Mouse (Mus musculus): ENCODE results near the gene Gm42878. TPM values are rescaled to one million over a fixed set of nuclear protein-coding genes. Genes with fewer than 3 reads are reported as not detected.
A peak's percentile ranks its signal among the peaks of the same experiment; 100 is the strongest.

The Gm42878 gene
- total and polyA plus RNA-seq, 2 experiments = 0.09 TPM; not detected in 1

- Histone ChIP-seq H3K27me3 (ENCODE audit: control insufficient read depth, insufficient read depth, low read length) (no peaks in the 10 kb centered on the region), H3K9ac (ENCODE audit: low read depth, low read length) (no peak overlapping the region), H3K36me3 (ENCODE audit: control insufficient read depth, insufficient read depth, low read length) (peaks cover 25% of the 10 kb centered on the region), H3K4me3 (ENCODE audit: insufficient read depth, low read depth, low read length) (no peak overlapping the region), H3K79me2 (ENCODE audit: control insufficient read depth, insufficient read depth, low read length) (peaks cover 21% of the 10 kb centered on the region; the same call in 1 of the 2 replicates), H3K27ac (replicated peaks; ENCODE audit: insufficient read depth, low read depth, low read length) (no peak overlapping the region), H3K4me1 (ENCODE audit: control insufficient read depth, insufficient read depth, low read length) (peaks cover 2% of the 10 kb centered on the region; the same call in 1 of the 2 replicates)
- WGBS = 81% methylated on average over 2 of the region's 2 CpGs
- no peak for DNase-seq (ENCODE audit: extremely low read depth, low read depth, low spot score)
- no peak for TF ChIP-seq POLR2A (IDR thresholded peaks at IDR 0.05; ENCODE audit: extremely low read depth, insufficient read depth, low read length)
- no peak for TF ChIP-seq CTCF (IDR thresholded peaks at IDR 0.05; ENCODE audit: low read depth, low read length)
These were observed 7.7 kb downstream of the Gm42878 start for GRCm38 (mm10) chr5:121537588-121537987.

GRCm38 (mm10) chr5:121536921-121537555 lies 8.2 kb downstream of the Gm42878 start:
- Histone ChIP-seq H3K9ac (ENCODE audit: low read depth, low read length) (no peak overlapping the region), H3K36me3 (ENCODE audit: control insufficient read depth, insufficient read depth, low read length) (peaks cover 27% of the 10 kb centered on the region), H3K27me3 (ENCODE audit: control insufficient read depth, insufficient read depth, low read length) (no peaks in the 10 kb centered on the region), H3K4me3 (ENCODE audit: insufficient read depth, low read depth, low read length) (no peak overlapping the region), H3K4me1 (ENCODE audit: control insufficient read depth, insufficient read depth, low read length) (no peaks in the 10 kb centered on the region; the same call in 1 of the 2 replicates), H3K27ac (replicated peaks; ENCODE audit: insufficient read depth, low read depth, low read length) (no peak overlapping the region), H3K79me2 (ENCODE audit: control insufficient read depth, insufficient read depth, low read length) (peaks cover 16% of the 10 kb centered on the region; the same call in 1 of the 2 replicates)
- no peak for TF ChIP-seq POLR2A (IDR thresholded peaks at IDR 0.05; ENCODE audit: extremely low read depth, insufficient read depth, low read length)
- no peak for TF ChIP-seq CTCF (IDR thresholded peaks at IDR 0.05; ENCODE audit: low read depth, low read length)
- DNase-seq (ENCODE audit: extremely low read depth, low read depth, low spot score) = no peak
- WGBS = 70% methylated on average over 7 of the region's 7 CpGs

- DNase-seq (ENCODE audit: extremely low read depth, low read depth, low spot score) = no peak
- no peak for TF ChIP-seq CTCF (IDR thresholded peaks at IDR 0.05; ENCODE audit: low read depth, low read length)
- no peak for TF ChIP-seq POLR2A (IDR thresholded peaks at IDR 0.05; ENCODE audit: extremely low read depth, insufficient read depth, low read length)
- no peak overlapping the region for H3K27ac ChIP-seq (replicated peaks; ENCODE audit: insufficient read depth, low read depth, low read length)
- H3K9ac ChIP-seq (ENCODE audit: low read depth, low read length) = no peak overlapping the region
- H3K4me1 ChIP-seq (ENCODE audit: control insufficient read depth, insufficient read depth, low read length) = no peaks in the 10 kb centered on the region
- WGBS = 96% methylated on average over 3 of the region's 3 CpGs
- H3K27me3 ChIP-seq (ENCODE audit: control insufficient read depth, insufficient read depth, low read length) = no peaks in the 10 kb centered on the region
- H3K79me2 ChIP-seq (ENCODE audit: control insufficient read depth, insufficient read depth, low read length) = 0 out of 2 replicates have a peak, but pooled peaks cover 8% of the 10 kb centered on the region
- H3K4me3 ChIP-seq (ENCODE audit: insufficient read depth, low read depth, low read length) = no peak overlapping the region
- peaks cover 30% of the 10 kb centered on the region for H3K36me3 ChIP-seq (ENCODE audit: control insufficient read depth, insufficient read depth, low read length)
These were observed 10.2 kb downstream of the Gm42878 start for GRCm38 (mm10) chr5:121535116-121535515.

- DNase-seq (ENCODE audit: extremely low read depth, low read depth, low spot score) = peak; percentile 22
These were observed 10.8 kb downstream of the Gm42878 start for GRCm38 (mm10) chr5:121534521-121534920.

GRCm38 (mm10) chr5:121526961-121527360 lies 18.3 kb downstream of the Gm42878 start:
- no peaks in the 10 kb centered on the region for H3K4me1 ChIP-seq (ENCODE audit: control insufficient read depth, insufficient read depth, low read length)
- H3K79me2 ChIP-seq (ENCODE audit: control insufficient read depth, insufficient read depth, low read length) = no peaks in the 10 kb centered on the region
- WGBS = 88% methylated on average over 8 of the region's 8 CpGs
- no peak for TF ChIP-seq POLR2A (IDR thresholded peaks at IDR 0.05; ENCODE audit: extremely low read depth, insufficient read depth, low read length)
- no peak for TF ChIP-seq CTCF (IDR thresholded peaks at IDR 0.05; ENCODE audit: low read depth, low read length)
- DNase-seq (ENCODE audit: extremely low read depth, low read depth, low spot score) = no peak
- no peak overlapping the region for H3K27ac ChIP-seq (replicated peaks; ENCODE audit: insufficient read depth, low read depth, low read length)
- peaks cover 58% of the 10 kb centered on the region for H3K36me3 ChIP-seq (ENCODE audit: control insufficient read depth, insufficient read depth, low read length)
- no peak overlapping the region for H3K4me3 ChIP-seq (ENCODE audit: insufficient read depth, low read depth, low read length)
- no peaks in the 10 kb centered on the region for H3K27me3 ChIP-seq (ENCODE audit: control insufficient read depth, insufficient read depth, low read length)
- no peak overlapping the region for H3K9ac ChIP-seq (ENCODE audit: low read depth, low read length)

More at GRCm38 (mm10) chr5:121534521-121534920, 10.8 kb downstream of the Gm42878 start:
- no peaks in the 10 kb centered on the region for H3K27me3 ChIP-seq (ENCODE audit: control insufficient read depth, insufficient read depth, low read length)
- H3K27ac ChIP-seq (replicated peaks; ENCODE audit: insufficient read depth, low read depth, low read length) = no peak overlapping the region
- TF ChIP-seq POLR2A (IDR thresholded peaks at IDR 0.05; ENCODE audit: extremely low read depth, insufficient read depth, low read length) = no peak
- TF ChIP-seq CTCF (IDR thresholded peaks at IDR 0.05; ENCODE audit: low read depth, low read length) = peak; percentile 54
- no peak overlapping the region for H3K9ac ChIP-seq (ENCODE audit: low read depth, low read length)
- H3K4me1 ChIP-seq (ENCODE audit: control insufficient read depth, insufficient read depth, low read length) = no peaks in the 10 kb centered on the region
- peaks cover 34% of the 10 kb centered on the region for H3K36me3 ChIP-seq (ENCODE audit: control insufficient read depth, insufficient read depth, low read length)
- no peak overlapping the region for H3K4me3 ChIP-seq (ENCODE audit: insufficient read depth, low read depth, low read length)
- WGBS = 90% methylated on average over 5 of the region's 5 CpGs
- 0 out of 2 replicates have a peak, but pooled peaks cover 5% of the 10 kb centered on the region for H3K79me2 ChIP-seq (ENCODE audit: control insufficient read depth, insufficient read depth, low read length)

GRCm38 (mm10) chr5:121526526-121526925 lies 18.8 kb downstream of the Gm42878 start:
- Histone ChIP-seq H3K79me2 (ENCODE audit: control insufficient read depth, insufficient read depth, low read length) (no peaks in the 10 kb centered on the region), H3K27me3 (ENCODE audit: control insufficient read depth, insufficient read depth, low read length) (no peaks in the 10 kb centered on the region), H3K9ac (ENCODE audit: low read depth, low read length) (no peak overlapping the region), H3K4me3 (ENCODE audit: insufficient read depth, low read depth, low read length) (no peak overlapping the region), H3K36me3 (ENCODE audit: control insufficient read depth, insufficient read depth, low read length) (peaks cover 61% of the 10 kb centered on the region), H3K27ac (replicated peaks; ENCODE audit: insufficient read depth, low read depth, low read length) (no peak overlapping the region), H3K4me1 (ENCODE audit: control insufficient read depth, insufficient read depth, low read length) (no peaks in the 10 kb centered on the region)
- DNase-seq (ENCODE audit: extremely low read depth, low read depth, low spot score) = no peak
- no peak for TF ChIP-seq CTCF (IDR thresholded peaks at IDR 0.05; ENCODE audit: low read depth, low read length)
- TF ChIP-seq POLR2A (IDR thresholded peaks at IDR 0.05; ENCODE audit: extremely low read depth, insufficient read depth, low read length) = no peak
- 91% methylated on average over 7 of the region's 7 CpGs for WGBS
